Mouse (Mus musculus) spleen, postnatal 36 days (tissue): Measurements from ENCODE around the gene Kcnab3.
A peak's percentile ranks its signal among the peaks of the same experiment; 100 is the strongest.
"Not testable (repeated sequence)": the region's sequence is repeated elsewhere in the genome, so short reads cannot be mapped to it uniquely, and the experiment has no call there.

Experiments used
- DNase-seq, 2 experiments: peaks; one replicate each; pipeline ENCODE4 v3.0.0; 2022; ENCODE audit warnings: low spot score in 2 of 2, mixed read lengths in 1 of 2

Kcnab3 gene

GRCm38 (mm10) chr11:69325628-69326407 is at the start of gene Kcnab3:
Kcnab3 (plus strand) TSS chr11:69326258.
- peak; percentile 91 to 93 for DNase-seq

GRCm38 (mm10) chr11:69277267-69277666 is 48.8 kb upstream of the Kcnab3 start:
- DNase-seq, result no peak

GRCm38 (mm10) chr11:69291111-69291510 is 34.9 kb upstream of the Kcnab3 start:
- no peak for DNase-seq

- DNase-seq, result no peak
These were observed 30.8 kb upstream of the Kcnab3 start for GRCm38 (mm10) chr11:69295286-69295685.

- DNase-seq, result no peak
These were observed 28.3 kb upstream of the Kcnab3 start for GRCm38 (mm10) chr11:69297799-69298198.

GRCm38 (mm10) chr11:69298231-69298630 is 27.8 kb upstream of the Kcnab3 start:
- no peak for DNase-seq

- no peak for DNase-seq
These were observed 23.2 kb upstream of the Kcnab3 start for GRCm38 (mm10) chr11:69302817-69303216.

- peak; percentile 70 to 78 for DNase-seq
These were observed 20.8 kb upstream of the Kcnab3 start for GRCm38 (mm10) chr11:69305291-69305690.

GRCm38 (mm10) chr11:69306039-69306438 is 20.0 kb upstream of the Kcnab3 start:
- DNase-seq, result no peak

GRCm38 (mm10) chr11:69311266-69311665 is 14.8 kb upstream of the Kcnab3 start:
- DNase-seq, result no peak

GRCm38 (mm10) chr11:69316361-69316760 is 9.7 kb upstream of the Kcnab3 start:
- DNase-seq, result no peak

- not testable (repeated sequence) for DNase-seq
These were observed 8.1 kb upstream of the Kcnab3 start for GRCm38 (mm10) chr11:69318000-69318399.

GRCm38 (mm10) chr11:69321580-69321979 is 4.5 kb upstream of the Kcnab3 start:
- DNase-seq, result no peak

GRCm38 (mm10) chr11:69322010-69322409 is 4.0 kb upstream of the Kcnab3 start:
- DNase-seq, result no peak

GRCm38 (mm10) chr11:69322693-69323471 is 3.2 kb upstream of the Kcnab3 start:
- DNase-seq, result no peak

- peak; percentile 99 to 100 for DNase-seq
These were observed 2.4 kb upstream of the Kcnab3 start, which contains the start of the genes Cntrob and Trappc1 for GRCm38 (mm10) chr11:69323667-69324111. Cntrob (minus strand) TSS chr11:69323775. Trappc1 (plus strand) TSS chr11:69323980.

GRCm38 (mm10) chr11:69324749-69325148 is 1.3 kb upstream of the Kcnab3 start:
- no peak for DNase-seq

GRCm38 (mm10) chr11:69326408-69327156 is 524 bp downstream of the Kcnab3 start:
- no peak for DNase-seq

- DNase-seq, result no peak
These were observed 1.0 kb downstream of the Kcnab3 start for GRCm38 (mm10) chr11:69327157-69327442.

- no peak for DNase-seq
These were observed 1.6 kb downstream of the Kcnab3 start for GRCm38 (mm10) chr11:69327648-69328047.

- no peak for DNase-seq
These were observed 2.5 kb downstream of the Kcnab3 start for GRCm38 (mm10) chr11:69328517-69328916.

GRCm38 (mm10) chr11:69331152-69331551 is 5.1 kb downstream of the Kcnab3 start:
- no peak for DNase-seq
